ENCODE assay signal across 8 mouse cellular contexts in the genomic region with DNA sequence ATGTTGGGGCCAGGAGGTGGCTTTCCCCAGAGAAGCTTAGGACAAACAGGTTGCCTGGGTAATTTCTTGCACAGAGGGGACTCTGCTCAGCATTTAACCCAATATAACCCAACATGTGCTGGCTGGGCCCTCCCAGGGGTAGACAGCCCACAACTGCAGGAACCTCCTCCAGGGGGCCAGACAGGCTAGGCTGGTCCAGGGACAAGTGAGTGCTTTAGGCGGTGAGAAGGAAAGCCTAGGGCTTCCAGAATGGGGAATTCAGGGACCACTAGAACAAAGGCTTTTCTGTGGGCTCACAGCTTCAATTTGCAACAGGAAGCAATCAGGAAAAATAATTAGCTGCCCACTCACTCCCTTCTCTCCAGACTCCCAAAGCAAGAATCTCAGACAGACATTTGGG. TPM values are rescaled to one million over a fixed set of nuclear protein-coding genes. Genes with fewer than 3 reads are reported as not detected.
DNase-seq lines count a peak whose midpoint lies in the region; ATAC-seq and TF ChIP-seq lines count a peak whose summit lies in the region.

No protein-coding gene starts in this region.

- peak; percentile 13; the same call in 1 of the 2 replicates for TF ChIP-seq CTCF in liver, embryonic 14.5 days (IDR thresholded peaks at IDR 0.05; ENCODE audit: low read depth)

- peak overlapping the region; percentile 89; the same call in 1 of the 2 replicates for H3K4me3 ChIP-seq in forebrain, embryonic 16.5 days (replicated peaks; ENCODE audit: low read length)
- H3K4me3 ChIP-seq in liver, embryonic 14.5 days (ENCODE audit: insufficient read depth in 1 of 2, low read depth in 2 of 2, low read length in 2 of 2) = no peak overlapping the region; a peak in 1 of 4 replicates
- peak overlapping the region; percentile 90 for H3K4me3 ChIP-seq in stomach, embryonic 16.5 days (replicated peaks; ENCODE audit: low read length)

- peak overlapping the region; percentile 42 for H3K27ac ChIP-seq in forebrain, embryonic 16.5 days (ENCODE audit: low read length)
- no peak overlapping the region for H3K27ac ChIP-seq in liver, embryonic 14.5 days
- H3K27ac ChIP-seq in stomach, embryonic 16.5 days (ENCODE audit: low read length) = peak overlapping the region; percentile 92

- H3K4me1 ChIP-seq in forebrain, embryonic 16.5 days (replicated peaks; ENCODE audit: control insufficient read depth, insufficient read depth, low read length) = peaks cover 41% of the 10 kb centered on the region
- H3K4me1 ChIP-seq in liver, embryonic 14.5 days (replicated peaks; ENCODE audit: control insufficient read depth in 2 of 2, insufficient read depth in 2 of 2, low read length in 1 of 2) = peaks cover 0 to 23% of the 10 kb centered on the region in 2 experiments; a peak in 3 of 4 replicates
- H3K4me1 ChIP-seq in stomach, embryonic 16.5 days (ENCODE audit: control insufficient read depth, insufficient read depth, low read length) = peaks cover 56% of the 10 kb centered on the region

- TF ChIP-seq EP300 in liver, embryonic 14.5 days (IDR thresholded peaks at IDR 0.05; ENCODE audit: low read depth) = no peak

- H3K27me3 ChIP-seq in forebrain, embryonic 16.5 days (replicated peaks; ENCODE audit: control insufficient read depth, insufficient read depth, low read length) = no peaks in the 10 kb centered on the region
- H3K27me3 ChIP-seq in liver, embryonic 14.5 days (ENCODE audit: control insufficient read depth, insufficient read depth, low read length) = peaks cover 10% of the 10 kb centered on the region
- no peaks in the 10 kb centered on the region for H3K27me3 ChIP-seq in stomach, embryonic 16.5 days (ENCODE audit: control insufficient read depth, insufficient read depth, low read length)

- H3K4me2 ChIP-seq in forebrain, embryonic 16.5 days (ENCODE audit: low read length) = peak overlapping the region; percentile 98
- peak overlapping the region; percentile 76 for H3K4me2 ChIP-seq in liver, embryonic 14.5 days (ENCODE audit: low read depth)
- H3K4me2 ChIP-seq in stomach, embryonic 16.5 days (ENCODE audit: low read depth, low read length) = peak overlapping the region; percentile 94

- ATAC-seq in forebrain, embryonic 16.5 days = no peak
- ATAC-seq in liver, embryonic 14.5 days (ENCODE audit: insufficient read depth) = no peak
- no peak for ATAC-seq in stomach, embryonic 16.5 days (ENCODE audit: insufficient read depth, low FRiP score)

- 0% methylated on average over 1 of the region's 1 CpGs for WGBS in forebrain, embryonic 16.5 days
- WGBS in liver, embryonic 14.5 days (ENCODE audit: insufficient replicate concordance) = 39% methylated on average over 1 of the region's 1 CpGs
- WGBS in stomach, embryonic 16.5 days = 20% methylated on average over 1 of the region's 1 CpGs

- peak; percentile 24 for DNase-seq in thymus, postnatal 14 days
- DNase-seq in thymus, postnatal 36 days = no peak
- DNase-seq in liver, embryonic 14.5 days (ENCODE audit: low read depth in 3 of 3, low spot score in 3 of 3) = no peak
- DNase-seq in cerebellum, adult 9-11 months = no peak
- DNase-seq in left cerebral cortex, adult 18-20 months (ENCODE audit: low spot score in 2 of 2) = no peak
- DNase-seq in cerebellum, adult 18-20 months = no peak

- no peak overlapping the region for H3K9ac ChIP-seq in forebrain, embryonic 16.5 days (replicated peaks; ENCODE audit: low read depth, low read length)
- H3K9ac ChIP-seq in liver, embryonic 14.5 days (replicated peaks) = no peak overlapping the region
- H3K9ac ChIP-seq in stomach, embryonic 16.5 days (ENCODE audit: low read length) = peak overlapping the region; percentile 98

- H3K36me3 ChIP-seq in forebrain, embryonic 16.5 days (ENCODE audit: control insufficient read depth, insufficient read depth) = no peaks in the 10 kb centered on the region
- no peaks in the 10 kb centered on the region for H3K36me3 ChIP-seq in liver, embryonic 14.5 days (replicated peaks; ENCODE audit: control insufficient read depth, insufficient read depth, low read depth)
- H3K36me3 ChIP-seq in stomach, embryonic 16.5 days (ENCODE audit: control insufficient read depth, insufficient read depth, low read length) = no peaks in the 10 kb centered on the region

- H3K9me3 ChIP-seq in forebrain, embryonic 16.5 days (ENCODE audit: control insufficient read depth, low read length) = no peaks in the 10 kb centered on the region
- no peaks in the 10 kb centered on the region for H3K9me3 ChIP-seq in liver, embryonic 14.5 days (ENCODE audit: control insufficient read depth, low read length)
- H3K9me3 ChIP-seq in stomach, embryonic 16.5 days (replicated peaks; ENCODE audit: control insufficient read depth, low read length) = no peaks in the 10 kb centered on the region

RNA-seq across cellular contexts. Expression of gene Lrp5, which starts 1.9 kb away (rescaled TPM):
- polyA plus RNA-seq in forebrain, embryonic 16.5 days (2015; fragmentation: Nextera tagmentation; extraction: Ambion mirVana) = 1.8 and 2.3 TPM in 2 replicates
- 6.8 and 7.4 TPM in 2 replicates for polyA plus RNA-seq in liver, embryonic 14.5 days (2012; rRNA removed)
- 2.2 and 2.3 TPM in 2 replicates for polyA plus RNA-seq in liver, embryonic 14.5 days (2014; fragmentation: Nextera tagmentation; extraction: Ambion mirVana)
- polyA plus RNA-seq in stomach, embryonic 16.5 days (2015; fragmentation: Nextera tagmentation; extraction: Ambion mirVana) = 5.0 and 5.5 TPM in 2 replicates
- total RNA-seq in left cerebral cortex, adult 18-20 months (2021) = 1 to 10 TPM; 7.3 to 8.3 TPM

RNA-seq across cellular contexts. Expression of gene 1810055G02Rik, which starts 23.7 kb away (rescaled TPM):
- 37.2 and 38.7 TPM in 2 replicates for polyA plus RNA-seq in forebrain, embryonic 16.5 days (2015; fragmentation: Nextera tagmentation; extraction: Ambion mirVana)
- polyA plus RNA-seq in liver, embryonic 14.5 days (2012; rRNA removed) = 10.8 and 12.1 TPM in 2 replicates
- 10.8 and 11.0 TPM in 2 replicates for polyA plus RNA-seq in liver, embryonic 14.5 days (2014; fragmentation: Nextera tagmentation; extraction: Ambion mirVana)
- polyA plus RNA-seq in stomach, embryonic 16.5 days (2015; fragmentation: Nextera tagmentation; extraction: Ambion mirVana) = 37.1 and 39.9 TPM in 2 replicates
- 10 to 100 TPM; 31.7 to 32.1 TPM for total RNA-seq in left cerebral cortex, adult 18-20 months (2021)

Comparison
In these comparisons a context has a peak if more than half of its experiments do, and no peak if none do; other contexts are left out.
1. H3K4me3 ChIP-seq: peak in forebrain, embryonic 16.5 days (single experiment) and stomach, embryonic 16.5 days (single experiment); none in liver, embryonic 14.5 days (0 of 2).
2. Peak in every context shown above with its lines, with median percentiles within 50 percentile points of each other: H3K4me2 ChIP-seq.